Mouse (Mus musculus): ENCODE data around the gene Zfp827. TPM values are rescaled to one million over a fixed set of nuclear protein-coding genes. Genes with fewer than 3 reads are reported as not detected.

Gene Zfp827
- polyA plus RNA-seq, 1 experiment: 4.3 TPM

- Histone ChIP-seq H3K27ac (ENCODE audit: insufficient read depth, low read length) (no peak overlapping the region), H3K27me3 (ENCODE audit: control insufficient read depth, insufficient read depth, low read length) (no peaks in the 10 kb centered on the region), H3K4me1 (ENCODE audit: control insufficient read depth, insufficient read depth, insufficient read length) (peaks cover 3% of the 10 kb centered on the region; the same call in 1 of the 2 replicates), H3K36me3 (ENCODE audit: control insufficient read depth, insufficient read depth, low read length) (no peaks in the 10 kb centered on the region), H3K4me3 (ENCODE audit: extremely low read depth, insufficient read depth, insufficient read length) (no peak overlapping the region)
- TF ChIP-seq POLR2A (IDR thresholded peaks at IDR 0.05; ENCODE audit: low read depth, low read length): no peak
- TF ChIP-seq CTCF (IDR thresholded peaks at IDR 0.05; ENCODE audit: extremely low read depth, insufficient read depth, insufficient read length, insufficient replicate concordance): no peak
- 84% methylated on average over 7 of the region's 7 CpGs for WGBS
- no peak for DNase-seq (ENCODE audit: low read depth in 1 of 2, low spot score in 2 of 2)
These were observed 211.8 kb downstream of the Zfp827 start for GRCm38 (mm10) chr8:79239996-79240395.

Other genes with a start within 250 kb of the Zfp827 start
- gene Lsm6, start 207.3 kb upstream of the Zfp827 start, polyA plus RNA-seq (2012; rRNA removed): 3.4 and 5.4 TPM in 2 replicates
- not detected in 2 replicates for gene 1700011L22Rik, start 220.1 kb downstream of the Zfp827 start, polyA plus RNA-seq (2012; rRNA removed)